Mouse (Mus musculus): Measurements from ENCODE around the gene Hist1h2ag.

DNA sequence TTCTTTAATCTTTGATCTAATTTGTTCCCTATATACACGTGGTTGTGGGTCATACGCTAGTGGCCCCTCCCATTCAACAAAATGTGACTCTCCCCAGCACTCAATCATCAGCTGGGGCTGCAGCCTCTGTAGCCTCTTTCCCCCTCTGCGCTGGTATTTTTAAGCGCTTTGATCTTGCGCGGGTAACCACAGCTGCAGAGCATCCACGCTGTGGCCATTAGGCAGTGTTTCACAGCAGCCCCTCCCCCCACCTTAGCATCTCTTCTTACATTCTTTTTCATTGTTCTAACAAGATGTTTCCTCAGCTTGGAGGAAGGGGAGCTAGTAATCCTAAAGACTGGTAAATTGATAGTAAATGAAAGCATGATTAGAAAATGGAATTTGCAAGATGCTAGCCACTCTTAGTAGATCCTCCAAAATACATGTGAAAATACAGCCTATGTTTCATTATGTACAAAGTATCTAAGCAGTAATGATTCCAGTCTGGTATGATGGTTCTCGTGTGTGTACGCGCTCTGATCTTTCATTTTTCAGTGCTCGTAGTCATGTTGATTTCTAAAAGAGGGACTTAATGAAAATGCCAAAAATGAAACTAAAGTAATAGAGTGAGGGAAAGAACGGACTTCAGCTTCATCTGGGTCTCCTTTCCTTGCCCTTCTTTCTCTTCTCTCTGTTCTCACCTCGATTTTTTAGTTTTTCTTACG lies 7.1 kb upstream of the Hist1h2ag start:
- TF ChIP-seq POLR2A (IDR thresholded peaks at IDR 0.05; ENCODE audit: borderline replicate concordance, control insufficient read depth, low read depth, low read length) (no peak), CTCF (IDR thresholded peaks at IDR 0.05; ENCODE audit: control insufficient read depth, insufficient read depth, low read length) (no peak)

Data from bone marrow, adult 2 months (tissue).